In genomic region chr14:103346729-103347505, GRCm38 (mm10) we compare ENCODE assay signal across 8 mouse cellular contexts. TPM values are rescaled to one million over a fixed set of nuclear protein-coding genes. Genes with fewer than 3 reads are reported as not detected.
DNase-seq lines count a peak whose midpoint lies in the region; ATAC-seq and TF ChIP-seq lines count a peak whose summit lies in the region.

Gene Mycbp2 (minus strand): TSS chr14:103346814.

- peaks cover 35% of the 10 kb centered on the region for H3K79me2 ChIP-seq in CH12.LX (replicated peaks; ENCODE audit: control insufficient read depth, extremely low read depth, insufficient read depth, poor library complexity, severe bottlenecking)

- no peak for TF ChIP-seq RAD21 in CH12.LX (IDR thresholded peaks at IDR 0.05; ENCODE audit: low read depth, low read length)

- H3K36me3 ChIP-seq in CH12.LX (replicated peaks in 1 of 2; ENCODE audit: control insufficient read depth in 1 of 2, insufficient read depth in 1 of 2, low read length in 1 of 2), result no peaks in the 10 kb centered on the region
- no peaks in the 10 kb centered on the region for H3K36me3 ChIP-seq in forebrain, embryonic 11.5 days (ENCODE audit: control insufficient read depth, insufficient read depth, low read length)
- no peaks in the 10 kb centered on the region for H3K36me3 ChIP-seq in heart, embryonic 16.5 days (ENCODE audit: control insufficient read depth, insufficient read depth)
- H3K36me3 ChIP-seq in liver, embryonic 15.5 days (replicated peaks), result no peaks in the 10 kb centered on the region
- no peaks in the 10 kb centered on the region for H3K36me3 ChIP-seq in neural tube, embryonic 12.5 days

- H3K4me2 ChIP-seq in CH12.LX (ENCODE audit: insufficient read depth, low read depth, poor library complexity, severe bottlenecking), result peak within 1 kb of the TSS; percentile 95
- peak within 1 kb of the TSS; percentile 62 for H3K4me2 ChIP-seq in forebrain, embryonic 11.5 days (ENCODE audit: low read depth, low read length, severe bottlenecking)
- H3K4me2 ChIP-seq in heart, embryonic 16.5 days (ENCODE audit: low read depth, low read length), result peak within 1 kb of the TSS; percentile 93
- H3K4me2 ChIP-seq in liver, embryonic 15.5 days, result peak within 1 kb of the TSS; percentile 93
- peak within 1 kb of the TSS; percentile 71 for H3K4me2 ChIP-seq in neural tube, embryonic 12.5 days (replicated peaks)

- TF ChIP-seq CTCF in CH12.LX (conservative IDR thresholded peaks at IDR 0.05 in 1 of 2, IDR thresholded peaks at IDR 0.05 in 1 of 2; ENCODE audit: low read depth in 2 of 2, low read length in 2 of 2), result no peak

- dilution Hi-C loops in CH12.LX (cut with MboI; ENCODE audit: extremely low pct_ligation_motif_present, extremely low pct_unique_long_range_greater_than_20kb, low sequenced_read_pairs), result no loop called here

- TF ChIP-seq POLR2A in CH12.LX (IDR thresholded peaks at IDR 0.05; ENCODE audit: low read depth, low read length), result peak; percentile 61

- in situ Hi-C loops in CH12.LX (cut with MboI; ENCODE audit: low pct_ligation_motif_present, low pct_unique_long_range_greater_than_20kb, low sequenced_read_pairs), result no loop called here

- peak; percentile 98 for ATAC-seq in forebrain, embryonic 11.5 days (replicated peaks; ENCODE audit: low FRiP score)
- ATAC-seq in heart, embryonic 16.5 days (replicated peaks; ENCODE audit: extremely low read depth, insufficient read depth, low FRiP score), result peak; percentile 97
- ATAC-seq in liver, embryonic 15.5 days (ENCODE audit: insufficient read depth), result peak; percentile 96
- peak; percentile 98 for ATAC-seq in neural tube, embryonic 12.5 days (ENCODE audit: low FRiP score, low read depth)

- DNase-seq in CH12.LX (ENCODE audit: extremely low read depth), result peak; percentile 97
- DNase-seq in c-Kit-positive CD71-positive TER-119-negative erythroid progenitor cells, embryonic 14.5 days (ENCODE audit: low read depth), result peak; percentile 92
- peak; percentile 99 for DNase-seq in forebrain, embryonic 11.5 days (ENCODE audit: low spot score)
- DNase-seq in kidney, postnatal 36 days, result peak; percentile 99 to 100
- DNase-seq in telencephalon, adult 2 months (ENCODE audit: low read depth, low spot score), result peak; percentile 92

- H3K4me1 ChIP-seq in CH12.LX (ENCODE audit: control insufficient read depth in 1 of 2, insufficient read depth in 2 of 2), result peaks cover 15 to 47% of the 10 kb centered on the region in 2 experiments
- 0 out of 2 replicates have a peak, but pooled peaks cover 2% of the 10 kb centered on the region for H3K4me1 ChIP-seq in forebrain, embryonic 11.5 days (replicated peaks; ENCODE audit: control insufficient read depth, insufficient read depth, low read length)
- peaks cover 18% of the 10 kb centered on the region for H3K4me1 ChIP-seq in heart, embryonic 16.5 days (ENCODE audit: control insufficient read depth, insufficient read depth, low read length)
- H3K4me1 ChIP-seq in liver, embryonic 15.5 days (replicated peaks), result peaks cover 54% of the 10 kb centered on the region
- peaks cover 15% of the 10 kb centered on the region for H3K4me1 ChIP-seq in neural tube, embryonic 12.5 days

- peak within 1 kb of the TSS; percentile 75 for H3K9ac ChIP-seq in CH12.LX (ENCODE audit: insufficient read depth, low read depth)
- H3K9ac ChIP-seq in forebrain, embryonic 11.5 days (ENCODE audit: low read length), result peak within 1 kb of the TSS; percentile 80
- peak within 1 kb of the TSS; percentile 90 for H3K9ac ChIP-seq in heart, embryonic 16.5 days (ENCODE audit: low read length)
- H3K9ac ChIP-seq in liver, embryonic 15.5 days, result peak within 1 kb of the TSS; percentile 82
- H3K9ac ChIP-seq in neural tube, embryonic 12.5 days, result peak within 1 kb of the TSS; percentile 90

- WGBS in forebrain, embryonic 11.5 days, result 6% methylated on average over 41 of the region's 41 CpGs
- 4% methylated on average over 41 of the region's 41 CpGs for WGBS in heart, embryonic 16.5 days
- 1% methylated on average over 41 of the region's 41 CpGs for WGBS in liver, embryonic 15.5 days (ENCODE audit: insufficient replicate concordance)
- WGBS in neural tube, embryonic 12.5 days, result 6% methylated on average over 38 of the region's 41 CpGs

- H3K9me3 ChIP-seq in CH12.LX (replicated peaks; ENCODE audit: low read length), result no peaks in the 10 kb centered on the region
- H3K9me3 ChIP-seq in forebrain, embryonic 11.5 days (ENCODE audit: control insufficient read depth, low read length), result no peaks in the 10 kb centered on the region
- no peaks in the 10 kb centered on the region for H3K9me3 ChIP-seq in heart, embryonic 16.5 days (replicated peaks; ENCODE audit: control insufficient read depth, low read length)
- H3K9me3 ChIP-seq in liver, embryonic 15.5 days (replicated peaks), result no peaks in the 10 kb centered on the region
- no peaks in the 10 kb centered on the region for H3K9me3 ChIP-seq in neural tube, embryonic 12.5 days

- peak within 1 kb of the TSS; percentile 78 to 98 (median 87) for H3K4me3 ChIP-seq in CH12.LX (replicated peaks in 1 of 3; ENCODE audit: low read depth in 2 of 3, low read length in 2 of 3, poor library complexity in 1 of 3)
- H3K4me3 ChIP-seq in forebrain, embryonic 11.5 days (ENCODE audit: low read depth, low read length), result peak within 1 kb of the TSS; percentile 74
- peak within 1 kb of the TSS; percentile 88 for H3K4me3 ChIP-seq in heart, embryonic 16.5 days (ENCODE audit: low read length)
- H3K4me3 ChIP-seq in liver, embryonic 15.5 days (replicated peaks), result peak within 1 kb of the TSS; percentile 79
- peak within 1 kb of the TSS; percentile 84 for H3K4me3 ChIP-seq in neural tube, embryonic 12.5 days

- TF ChIP-seq EP300 in CH12.LX (IDR thresholded peaks at IDR 0.05; ENCODE audit: low read length), result no peak; the same call in 1 of the 2 replicates

- peak within 1 kb of the TSS; percentile 74 for H3K27ac ChIP-seq in CH12.LX (ENCODE audit: insufficient read depth, low read depth)
- H3K27ac ChIP-seq in forebrain, embryonic 11.5 days (ENCODE audit: low read depth, low read length), result peak within 1 kb of the TSS; percentile 91
- H3K27ac ChIP-seq in heart, embryonic 16.5 days (ENCODE audit: low read length), result peak within 1 kb of the TSS; percentile 89
- H3K27ac ChIP-seq in liver, embryonic 15.5 days (replicated peaks), result peak within 1 kb of the TSS; percentile 92
- H3K27ac ChIP-seq in neural tube, embryonic 12.5 days, result peak within 1 kb of the TSS; percentile 92

- no peaks in the 10 kb centered on the region for H3K27me3 ChIP-seq in CH12.LX (replicated peaks)
- no peaks in the 10 kb centered on the region for H3K27me3 ChIP-seq in forebrain, embryonic 11.5 days (ENCODE audit: control insufficient read depth, insufficient read depth, low read length)
- no peaks in the 10 kb centered on the region for H3K27me3 ChIP-seq in heart, embryonic 16.5 days (ENCODE audit: control insufficient read depth, insufficient read depth, low read length)
- H3K27me3 ChIP-seq in liver, embryonic 15.5 days, result no peaks in the 10 kb centered on the region
- no peaks in the 10 kb centered on the region for H3K27me3 ChIP-seq in neural tube, embryonic 12.5 days (replicated peaks)

TF ChIP-seq in CH12.LX, 34 proteins besides CTCF, POLR2A, EP300 and RAD21 (continues in another document):
- TF ChIP-seq TBP (conservative IDR thresholded peaks at IDR 0.05; ENCODE audit: low read depth, low read length) (no peak), ZNF384 (IDR thresholded peaks at IDR 0.05; ENCODE audit: low read depth, low read length) (no peak), ZMIZ1 (IDR thresholded peaks at IDR 0.05; ENCODE audit: low read depth, low read length) (peak; percentile 62; the same call in 1 of the 2 replicates), JUN (IDR thresholded peaks at IDR 0.05; ENCODE audit: insufficient read depth, low read depth, low read length) (no peak), MAFK (IDR thresholded peaks at IDR 0.05; ENCODE audit: insufficient replicate concordance, low read length) (no peak), MEF2A (IDR thresholded peaks at IDR 0.05; ENCODE audit: borderline replicate concordance, low read depth, low read length) (peak; percentile 75), RCOR1 (conservative IDR thresholded peaks at IDR 0.05; ENCODE audit: low read depth, low read length) (no peak), TCF12 (IDR thresholded peaks at IDR 0.05; ENCODE audit: low read depth, low read length) (peak; percentile 82; the same call in 1 of the 2 replicates), PAX5 (IDR thresholded peaks at IDR 0.05; ENCODE audit: low read length) (no peak), E2F4 (IDR thresholded peaks at IDR 0.05; ENCODE audit: insufficient replicate concordance, low read depth, low read length) (no peak), MAZ (IDR thresholded peaks at IDR 0.05; ENCODE audit: low read depth, low read length) (peak; percentile 90; the same call in 1 of the 2 replicates), NRF1 (IDR thresholded peaks at IDR 0.05; ENCODE audit: low read depth, low read length) (peak; percentile 97), MYC (IDR thresholded peaks at IDR 0.05; ENCODE audit: low read depth, low read length) (peak; percentile 86), ZKSCAN1 (IDR thresholded peaks at IDR 0.05; ENCODE audit: borderline replicate concordance, low read depth, low read length) (no peak), ELF1 (IDR thresholded peaks at IDR 0.05; ENCODE audit: low read depth, low read length) (peak; percentile 81), MXI1 (IDR thresholded peaks at IDR 0.05; ENCODE audit: low read depth, low read length) (peak; percentile 95), GABPA (IDR thresholded peaks at IDR 0.05; ENCODE audit: insufficient replicate concordance, low read depth, low read length) (no peak), USF1 (IDR thresholded peaks at IDR 0.05; ENCODE audit: low read depth, low read length) (no peak; the same call in 1 of the 2 replicates), ZC3H11A (IDR thresholded peaks at IDR 0.05; ENCODE audit: low read depth, low read length) (no peak), BHLHE40 (IDR thresholded peaks at IDR 0.05; ENCODE audit: low read depth, low read length) (0 out of 2 replicates have a peak, but pooled peaks have one; percentile 41), SIN3A (IDR thresholded peaks at IDR 0.05; ENCODE audit: low read length) (peak; percentile 95), SMC3 (IDR thresholded peaks at IDR 0.05; ENCODE audit: low read depth, low read length) (no peak), HCFC1 (IDR thresholded peaks at IDR 0.05; ENCODE audit: low read depth, low read length) (peak; percentile 72)

RNA-seq across cellular contexts. Expression of gene Mycbp2, which starts in this region (rescaled TPM):
- total RNA-seq in CH12.LX (2012; rRNA removed) (26.8 and 29.5 TPM in 2 replicates), CH12.LX (2014; rRNA removed) (25.8 and 25.9 TPM in 2 replicates)
- 53.2 and 60.1 TPM in 2 replicates for polyA plus RNA-seq in CH12.LX (2012; ENCODE audit: insufficient read length, low read depth)
- 28.3 and 29.1 TPM in 2 replicates for polyA plus RNA-seq in forebrain, embryonic 11.5 days (2014; fragmentation: Nextera tagmentation; extraction: Ambion mirVana)
- 11.4 and 12.7 TPM in 2 replicates for polyA plus RNA-seq in heart, embryonic 16.5 days (2015; fragmentation: Nextera tagmentation; extraction: Ambion mirVana)
- 6.4 and 7.2 TPM in 2 replicates for polyA plus RNA-seq in liver, embryonic 15.5 days (2015; fragmentation: Nextera tagmentation; extraction: Ambion mirVana)
- polyA plus RNA-seq in neural tube, embryonic 12.5 days (2016; fragmentation: Nextera tagmentation; extraction: Ambion mirVana), result 40.8 and 43.5 TPM in 2 replicates

Comparison
In these comparisons a context has a peak if more than half of its experiments do, and no peak if none do; other contexts are left out.
1. Peak in every context shown above with its lines: DNase-seq, ATAC-seq, H3K4me3 ChIP-seq and H3K27ac ChIP-seq.